Mouse (Mus musculus) urinary bladder, postnatal 36 days (tissue): Measurements from ENCODE around the gene Tmem14a.
A peak's percentile ranks its signal among the peaks of the same experiment; 100 is the strongest.
"Not testable (repeated sequence)": the region's sequence is repeated elsewhere in the genome, so short reads cannot be mapped to it uniquely, and the experiment has no call there.

Experiments used
- DNase-seq, 2 experiments: peaks; one replicate each; pipeline ENCODE4 v3.0.0; 2022; ENCODE audit warnings: low spot score in 2 of 2, mixed read lengths in 1 of 2

Gene Tmem14a

DNA sequence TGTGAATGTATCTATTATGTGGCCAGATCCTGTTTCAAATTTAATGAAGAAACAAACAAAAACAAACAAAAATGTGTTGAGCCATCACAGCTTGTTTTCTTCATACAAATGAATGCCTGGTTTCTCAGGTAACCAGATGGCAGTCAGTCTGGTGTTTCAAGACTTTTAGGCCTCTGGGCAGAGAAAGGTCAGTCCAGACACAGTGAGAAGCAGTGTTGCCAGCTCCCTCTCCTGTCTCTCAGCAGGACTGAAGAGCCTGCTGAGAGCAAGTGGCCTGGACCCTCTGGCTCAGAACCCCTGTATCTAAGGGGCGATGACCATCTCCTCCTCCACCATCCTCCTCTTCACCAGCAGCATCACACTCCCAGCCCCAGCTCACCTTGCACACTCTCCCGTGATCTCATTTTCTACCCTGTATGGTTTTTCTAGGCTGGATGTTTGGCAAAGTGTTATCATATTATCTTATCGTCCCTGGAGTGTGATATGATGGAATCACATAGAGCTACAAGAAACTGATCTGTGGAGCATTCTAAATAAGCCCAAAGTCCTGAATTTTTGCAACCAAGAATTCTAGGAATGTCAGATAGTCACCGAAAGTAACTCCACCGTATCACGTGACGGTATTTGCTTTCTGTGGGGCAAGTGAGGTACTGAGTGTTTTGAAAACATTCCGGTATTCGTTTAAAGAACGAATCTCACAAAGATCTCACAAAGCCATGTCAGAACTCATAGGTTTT is 34.4 kb downstream of the Tmem14a start:
- DNase-seq: no peak

DNA sequence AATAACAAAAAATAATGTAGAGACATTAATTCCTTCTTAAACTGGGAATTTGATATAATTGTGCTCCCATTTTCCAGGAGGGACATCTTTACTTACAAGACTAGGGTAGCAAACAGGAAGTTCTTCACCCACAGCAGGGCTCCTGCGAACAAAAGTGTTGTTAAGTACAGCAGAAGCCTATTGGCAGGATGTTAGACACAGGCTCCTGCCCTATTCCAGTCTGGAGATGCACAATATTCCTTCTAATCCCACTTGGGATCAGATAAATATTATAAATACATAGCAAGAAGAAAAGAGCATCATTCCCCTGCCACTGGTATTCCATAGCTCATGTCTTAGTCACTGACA is 34.9 kb downstream of the Tmem14a start:
- no peak for DNase-seq

DNA sequence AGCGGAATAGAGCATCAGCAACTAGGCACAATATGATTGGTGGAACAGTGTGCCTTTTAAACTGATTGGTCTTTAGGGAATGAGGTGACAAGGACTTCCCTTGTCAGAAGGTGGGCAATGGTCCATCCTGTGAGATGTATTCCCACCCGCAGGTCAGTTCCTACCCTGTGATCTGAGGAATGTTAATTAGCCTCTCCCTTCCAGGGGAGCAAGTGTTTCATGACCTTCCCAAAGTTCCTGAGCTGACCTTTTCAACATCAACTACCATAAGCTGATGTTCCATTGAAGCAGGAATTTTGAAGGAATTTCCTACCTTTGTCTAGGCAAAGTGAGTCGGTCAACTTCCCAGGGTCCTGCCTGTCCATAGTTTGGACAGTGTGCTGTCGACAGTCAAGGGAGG is 35.5 kb downstream of the Tmem14a start:
- no peak for DNase-seq

DNA sequence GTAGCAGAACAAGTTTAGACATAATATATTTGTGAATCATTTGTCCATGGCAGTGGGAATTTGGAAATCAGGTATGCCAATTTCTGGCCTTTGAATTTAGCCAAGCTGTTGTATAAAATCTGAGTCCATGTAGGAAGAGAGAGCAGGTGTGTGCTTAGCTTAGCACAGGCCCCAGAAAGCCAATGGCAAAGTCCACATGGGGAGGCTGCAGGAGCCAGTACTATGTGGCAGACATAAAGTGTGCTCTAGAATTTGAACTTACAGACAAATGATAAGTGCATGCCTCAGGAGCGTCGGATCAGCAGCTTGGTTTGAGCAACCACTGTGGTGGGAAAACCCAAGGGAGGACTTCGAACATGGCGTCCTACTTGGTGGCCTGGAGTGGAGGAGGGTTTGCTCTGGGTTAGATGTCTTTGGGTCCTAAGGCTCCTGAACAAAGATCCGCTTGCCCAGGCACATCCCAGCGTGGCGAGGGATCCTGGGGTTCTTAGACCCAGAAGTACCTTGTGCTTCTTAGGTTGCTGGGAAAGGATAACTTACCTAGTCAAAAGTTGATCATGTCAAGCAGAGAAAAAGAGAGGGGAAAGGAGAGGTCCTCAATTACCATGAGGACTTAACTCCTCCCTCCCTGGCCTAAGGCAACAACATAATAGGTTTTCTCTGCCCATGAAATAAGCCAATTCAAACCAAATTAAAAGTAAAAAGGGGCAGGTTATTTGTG is 37.4 kb downstream of the Tmem14a start:
- DNase-seq: no peak

DNA sequence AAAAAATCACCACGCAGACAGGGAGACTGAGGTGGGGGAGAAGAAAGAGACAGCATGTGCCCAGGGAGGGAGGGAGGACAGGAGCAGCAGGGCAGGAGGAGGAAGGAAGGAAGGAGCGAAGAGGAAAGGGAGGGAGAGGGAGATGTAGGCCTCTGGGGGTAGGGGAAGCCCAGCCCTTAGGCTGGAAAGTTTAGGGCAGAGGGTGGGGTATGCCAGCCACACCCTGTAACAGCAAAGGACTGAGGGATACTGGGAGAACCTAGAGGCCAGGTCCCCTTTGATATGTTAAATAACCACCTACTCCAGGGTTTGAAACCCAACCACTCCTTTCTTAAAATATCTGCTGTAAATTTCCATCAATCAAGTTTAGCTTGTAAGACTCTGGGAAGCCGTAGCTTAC is 38.0 kb downstream of the Tmem14a start:
- no peak for DNase-seq

DNA sequence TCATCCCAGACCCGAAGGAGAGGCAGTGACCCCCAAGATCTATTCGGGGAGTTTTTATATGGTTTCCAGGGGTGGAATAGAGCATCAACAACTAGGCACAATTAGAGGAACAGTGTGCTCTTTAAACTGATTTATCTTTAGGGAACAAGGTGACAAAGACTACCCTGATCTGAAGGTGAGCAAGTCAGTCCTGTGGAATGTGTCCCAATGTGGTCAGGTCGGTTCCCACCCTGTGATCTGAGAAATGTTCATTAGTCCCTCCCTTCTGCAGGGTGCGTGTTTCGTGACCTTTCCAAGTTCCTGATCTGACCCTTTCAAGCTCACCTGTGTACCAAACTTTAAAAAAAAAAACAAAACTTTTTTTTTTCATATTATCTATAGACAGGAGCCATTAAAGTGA is 38.5 kb downstream of the Tmem14a start:
- DNase-seq: no peak

DNA sequence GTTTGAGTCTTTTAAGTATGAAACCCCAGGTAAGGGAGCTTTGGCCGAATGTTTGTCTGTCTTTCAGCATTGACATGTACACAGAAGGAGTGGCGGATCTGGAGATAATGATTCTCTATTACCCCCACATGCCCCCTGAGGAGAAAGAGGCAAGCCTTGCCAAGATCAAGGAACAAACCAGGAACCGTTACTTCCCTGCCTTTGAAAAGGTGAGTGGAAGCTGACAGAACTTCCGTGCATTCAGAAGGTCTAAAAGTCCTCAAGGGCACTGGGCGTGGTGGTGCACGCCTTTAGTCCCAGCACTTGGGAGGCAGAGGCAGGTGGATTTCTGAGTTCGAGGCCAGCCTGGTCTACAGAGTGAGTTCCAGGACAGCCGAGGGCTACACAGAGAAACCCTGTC is 41.6 kb downstream of the Tmem14a start:
- DNase-seq: not testable (repeated sequence)

DNA sequence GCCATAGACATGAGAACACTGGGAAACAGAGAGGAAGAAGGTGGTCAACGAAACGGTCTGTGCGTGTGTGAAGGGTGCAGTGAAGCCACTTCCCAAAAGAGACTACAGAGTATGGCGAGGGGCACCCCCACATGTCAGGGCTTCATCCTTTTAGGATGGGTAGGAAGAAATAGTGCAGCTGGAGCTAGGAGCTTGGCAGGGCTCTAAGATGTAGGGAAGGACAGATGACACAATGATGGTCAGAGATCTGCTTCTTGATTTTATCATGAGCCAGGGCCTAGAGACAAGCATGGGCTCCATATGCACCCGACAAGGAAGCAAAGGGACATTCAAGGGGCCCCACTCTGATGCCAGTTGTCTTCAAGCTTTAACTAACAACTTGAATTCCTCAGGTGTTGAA is 44.0 kb downstream of the Tmem14a start:
- DNase-seq: no peak

DNA sequence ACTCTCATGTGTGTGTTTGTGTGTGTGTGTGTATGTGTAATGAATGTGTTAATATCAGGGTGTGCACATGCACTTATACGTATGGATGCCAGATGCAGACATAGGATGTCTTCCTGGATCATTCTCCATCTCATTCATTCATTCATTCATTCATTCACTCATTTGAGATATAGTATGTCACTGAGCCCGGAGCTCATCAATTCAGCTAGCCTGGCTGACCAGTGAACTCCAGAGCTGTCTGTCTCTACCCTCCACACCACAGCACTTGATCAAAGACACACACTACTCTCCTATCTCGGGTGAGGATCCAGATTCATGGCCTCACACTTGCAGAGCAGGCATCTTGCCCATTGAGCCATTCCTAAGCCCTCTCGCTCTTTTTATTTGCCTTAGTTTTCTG is 45.6 kb downstream of the Tmem14a start:
- no peak for DNase-seq

DNA sequence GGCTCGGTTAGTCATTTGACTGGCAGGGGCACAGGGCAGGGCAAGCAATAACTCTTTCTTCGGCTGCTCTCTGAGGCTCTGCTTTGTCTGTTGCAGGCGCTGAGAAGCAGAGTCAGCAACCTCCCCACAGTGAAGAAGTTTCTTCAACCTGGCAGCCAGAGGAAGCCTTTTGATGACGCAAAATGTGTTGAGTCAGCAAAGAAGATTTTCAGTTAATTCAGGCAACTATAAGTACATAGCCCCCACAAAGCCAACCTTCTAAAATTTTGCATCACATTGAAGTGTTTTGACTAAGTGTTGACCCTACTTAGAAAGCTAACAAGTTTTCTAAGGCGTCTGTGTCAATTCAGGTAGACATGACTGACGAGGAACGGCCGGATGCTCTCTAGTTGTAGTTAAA is 46.4 kb downstream of the Tmem14a start:
- no peak for DNase-seq

DNA sequence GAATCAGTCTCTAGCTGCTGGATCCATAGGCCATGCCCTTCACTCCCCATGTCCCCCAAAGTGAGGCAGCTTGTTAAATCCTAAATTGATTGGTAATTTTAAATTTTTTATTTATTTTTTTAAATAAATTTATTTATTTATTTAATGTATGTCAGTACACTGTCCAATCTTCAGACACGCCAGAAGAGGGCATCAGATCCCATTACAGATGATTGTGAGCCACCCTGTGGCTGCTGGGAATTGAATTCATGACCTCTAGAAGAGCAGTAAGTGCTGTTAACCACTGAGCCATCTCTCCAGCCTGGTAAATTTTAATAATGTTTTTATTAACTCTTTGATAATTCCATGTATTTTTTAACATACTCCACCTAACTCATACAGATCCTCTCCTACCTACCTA is 48.4 kb downstream of the Tmem14a start:
- DNase-seq: no peak

DNA sequence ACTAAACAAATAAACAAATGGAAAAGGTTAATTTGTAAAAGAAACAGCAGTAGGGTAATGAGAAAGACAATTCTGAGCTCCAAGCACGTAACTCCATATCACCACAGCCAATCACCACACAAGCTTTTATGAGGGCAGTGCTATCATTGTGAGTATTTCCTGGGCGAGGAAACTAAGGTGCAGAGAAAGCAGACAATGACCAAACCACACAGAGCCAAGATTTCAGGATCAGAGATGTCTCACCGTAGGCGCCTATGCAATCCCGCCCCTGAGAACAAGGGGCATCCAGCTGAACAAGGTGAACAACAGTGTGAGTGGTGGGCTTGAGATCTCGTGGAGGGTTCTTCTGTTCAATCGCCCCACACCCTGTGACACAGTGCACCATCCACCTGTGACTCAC is 49.1 kb downstream of the Tmem14a start:
- not testable (repeated sequence) for DNase-seq

DNA sequence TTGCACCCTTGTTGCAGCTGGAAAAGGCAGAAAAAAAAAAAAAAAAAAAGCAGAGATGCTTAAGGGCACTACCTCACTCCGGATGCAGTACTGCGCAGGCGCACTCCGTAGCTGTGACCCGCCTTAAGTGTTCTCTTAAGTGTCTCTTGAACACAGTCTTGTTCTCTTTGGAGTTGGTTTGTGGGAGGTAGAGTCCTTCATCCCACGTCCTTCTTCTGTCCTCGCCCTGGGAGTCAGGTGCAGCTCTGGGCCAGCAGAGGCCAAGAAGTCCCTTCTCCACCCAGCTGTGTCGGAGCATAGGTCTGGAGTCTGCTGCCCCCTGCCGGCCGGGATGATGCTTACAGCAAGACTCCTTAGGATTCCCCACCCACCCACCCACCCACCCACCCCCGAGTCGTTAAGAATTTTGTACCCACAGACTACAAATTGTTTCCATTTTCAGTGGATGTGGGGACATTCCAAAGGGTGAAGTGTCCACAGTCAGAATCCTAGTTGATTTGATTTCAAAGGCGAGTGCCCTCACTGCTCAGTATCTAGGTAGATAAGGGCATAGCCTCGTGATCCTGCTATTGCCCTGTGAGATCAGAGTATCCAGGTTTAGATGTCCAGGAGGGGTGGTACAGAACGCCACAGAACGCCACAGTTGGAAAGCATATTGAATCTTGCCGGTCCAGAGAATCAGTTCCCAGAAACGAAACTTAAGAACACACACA is 53.1 kb downstream of the Tmem14a start:
- DNase-seq: peak; percentile 66 to 81

DNA sequence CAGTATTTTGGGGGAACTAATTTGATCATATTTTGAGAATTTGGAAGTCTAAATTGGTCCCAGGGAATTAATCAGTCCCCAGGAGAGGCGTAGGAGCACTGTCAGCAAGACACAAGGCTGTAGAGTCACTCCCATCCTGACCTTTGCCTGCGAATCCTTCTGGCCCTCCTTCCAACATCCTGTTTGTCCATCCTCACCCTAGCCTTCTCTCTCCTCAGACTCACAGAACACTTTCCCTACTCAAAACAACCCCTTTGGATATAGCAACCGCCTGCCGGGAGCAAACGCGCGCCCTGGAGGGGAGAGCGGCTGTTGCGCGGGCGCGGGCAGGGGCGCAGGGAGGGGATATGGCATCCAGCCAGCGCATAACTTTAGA is 53.7 kb downstream of the Tmem14a start:
- DNase-seq: peak in 1 of 2 experiments; percentile 2

DNA sequence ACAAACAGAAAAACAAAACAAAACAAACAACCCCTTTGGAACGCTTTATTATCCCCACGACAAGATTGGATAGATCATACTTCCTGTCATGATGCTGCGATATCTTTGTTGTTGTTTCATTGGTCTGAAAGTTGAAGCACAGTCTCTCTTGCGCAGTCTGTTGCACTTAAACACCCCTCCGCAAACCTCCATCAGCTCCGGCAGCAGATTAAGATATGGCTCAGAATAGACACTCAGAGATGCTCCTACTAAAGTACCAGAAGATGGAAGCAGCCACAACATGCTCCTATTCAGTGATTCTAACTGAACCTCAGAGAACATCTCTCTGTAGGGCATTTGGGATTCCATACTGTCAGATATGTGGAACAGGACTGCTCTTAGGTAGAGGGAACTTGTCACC is 54.7 kb downstream of the Tmem14a start:
- no peak for DNase-seq

DNA sequence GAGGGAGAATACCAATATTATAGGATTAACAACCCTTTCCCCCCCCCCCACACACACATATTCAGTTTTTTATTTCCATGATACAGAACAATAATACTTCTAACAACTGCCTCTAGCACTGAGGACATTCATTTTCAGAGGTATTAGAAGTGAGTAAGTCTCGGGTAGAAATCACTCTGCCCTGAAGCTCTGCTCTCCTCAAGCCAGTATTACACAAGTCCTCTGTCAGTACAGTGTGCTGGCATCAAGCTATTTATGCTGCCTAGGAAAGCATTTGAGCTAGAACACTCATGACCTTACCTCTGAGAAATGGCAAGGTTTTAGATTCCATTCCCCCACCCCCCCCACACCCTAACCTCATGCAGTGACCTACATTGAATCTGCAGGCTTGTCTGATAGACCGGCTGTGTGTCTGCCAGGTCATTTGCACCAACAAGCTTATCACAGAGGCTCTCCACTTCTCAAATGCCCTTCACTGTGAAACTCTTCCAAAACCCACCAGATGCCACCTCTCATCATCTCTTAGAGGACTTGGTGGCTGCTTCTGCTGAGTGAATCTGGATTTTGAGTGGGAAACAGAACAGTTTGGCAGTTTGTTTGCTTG is 56.2 kb downstream of the Tmem14a start:
- no peak for DNase-seq

DNA sequence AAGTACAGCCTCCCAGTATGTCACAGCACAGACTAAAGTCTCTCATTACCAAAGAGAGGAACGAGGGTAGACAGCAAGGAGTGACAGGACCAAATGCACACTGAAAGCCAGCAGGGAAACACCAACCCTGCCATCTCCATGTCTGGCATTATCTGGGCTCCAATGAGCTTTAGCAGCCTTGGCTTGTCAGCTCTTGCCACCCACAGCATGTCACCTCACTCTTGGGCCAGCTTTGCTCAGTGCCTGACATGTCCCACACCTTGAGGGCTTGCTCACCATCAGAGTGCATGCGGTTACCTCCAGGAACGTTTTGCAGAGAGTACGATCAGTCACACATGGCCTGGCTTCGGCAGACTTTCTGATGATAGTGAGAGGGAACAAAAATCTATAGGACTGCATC is 57.0 kb downstream of the Tmem14a start:
- DNase-seq: not testable (repeated sequence)

DNA sequence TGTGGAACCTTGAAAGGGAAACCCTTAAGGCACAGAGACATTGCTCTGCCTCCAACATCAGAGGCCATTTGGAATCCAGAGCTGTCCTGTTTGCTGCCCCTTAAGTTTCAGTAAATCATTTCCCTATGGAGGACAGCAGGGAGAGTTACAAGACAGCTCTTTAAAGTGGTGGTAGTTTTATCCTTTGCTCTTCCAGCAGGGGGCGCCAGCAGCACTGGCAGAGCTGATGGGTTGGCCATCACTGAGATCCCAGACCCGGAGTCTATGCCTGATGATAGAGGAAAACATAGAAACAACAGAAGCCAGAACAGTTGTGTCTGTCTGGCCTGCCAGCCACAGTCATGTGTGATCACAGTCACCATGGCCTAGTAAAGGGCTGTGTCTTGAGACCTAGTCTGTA is 57.8 kb downstream of the Tmem14a start:
- not testable (repeated sequence) for DNase-seq
